Mouse (Mus musculus) limb, embryonic 11.5 days (tissue): ENCODE measurements around the gene Ahnak. TPM values are rescaled to one million over a fixed set of nuclear protein-coding genes. Genes with fewer than 3 reads are reported as not detected.

Experiments
- ATAC-seq: fragments of 200-750 bp; cut with Nextera tagmentation; 2 replicates; pipeline ENCODE4 v1.8.0; 2017; ENCODE audit warnings: low read depth; ENCODE audit not compliant: insufficient number of reproducible peaks, low FRiP score, low TSS enrichment
- DNase-seq: peaks from one replicate; pipeline ENCODE4 v3.0.0-alpha.2; 2015; ENCODE audit warnings: low spot score
- H3K27ac ChIP-seq: fragments of 300-500 bp; sonication (generic); replicated peaks from 2 replicates; pipeline ENCODE4 v1.5.1; 2014; ENCODE audit warnings: low read depth, mild to moderate bottlenecking, low read length
- H3K27me3 ChIP-seq: fragments of 300-500 bp; sonication (generic); 2 replicates; pipeline ENCODE4 v1.6.1; 2014; ENCODE audit warnings: mild to moderate bottlenecking, low read length, mixed read lengths; ENCODE audit not compliant: control insufficient read depth, insufficient read depth
- H3K36me3 ChIP-seq: fragments of 300-500 bp; sonication (generic); 2 replicates; pipeline ENCODE4 v1.6.1; 2014; ENCODE audit warnings: mild to moderate bottlenecking, low read length, moderate library complexity, mixed read lengths; ENCODE audit not compliant: control insufficient read depth, insufficient read depth
- H3K4me1 ChIP-seq: fragments of 300-500 bp; sonication (generic); 2 replicates; pipeline ENCODE4 v1.6.1; 2014; ENCODE audit warnings: low read length, mixed read lengths; ENCODE audit not compliant: control insufficient read depth, insufficient read depth
- H3K4me2 ChIP-seq: fragments of 300-500 bp; sonication (generic); 2 replicates; pipeline ENCODE4 v1.6.1; 2014; ENCODE audit warnings: low read depth, mild to moderate bottlenecking, moderate library complexity; ENCODE audit not compliant: severe bottlenecking
- H3K4me3 ChIP-seq: fragments of 300-500 bp; sonication (generic); 2 replicates; pipeline ENCODE4 v1.5.1; 2014; ENCODE audit warnings: low read depth, low read length
- H3K9ac ChIP-seq: fragments of 300-500 bp; sonication (generic); 2 replicates; pipeline ENCODE4 v1.6.1; 2014; ENCODE audit warnings: mild to moderate bottlenecking, low read length
- H3K9me3 ChIP-seq: fragments of 300-500 bp; sonication (generic); 2 replicates; pipeline ENCODE4 v1.6.1; 2016; ENCODE audit warnings: low read length; ENCODE audit not compliant: control insufficient read depth
- WGBS: fragments of 180-500 bp; shearing (Covaris S2); extraction: QIAGEN DNeasy Blood & Tissue Kit; methylation state at CpG from one replicate; pipeline ENCODE4 v1.1.7; 2014; 5-methylcytosine and 5-hydroxymethylcytosine counted together
- polyA plus RNA-seq: library from polyadenylated mRNA; unstranded; fragments of >200 nt; fragmentation: Nextera tagmentation; extraction: Ambion mirVana; gene quantifications from 2 replicates; pipeline ENCODE4 v1.2.1, GENCODE M21; 2014

The Ahnak gene
- polyA plus RNA-seq, 1 experiment from 2014 or later, result 7.7 TPM

DNA sequence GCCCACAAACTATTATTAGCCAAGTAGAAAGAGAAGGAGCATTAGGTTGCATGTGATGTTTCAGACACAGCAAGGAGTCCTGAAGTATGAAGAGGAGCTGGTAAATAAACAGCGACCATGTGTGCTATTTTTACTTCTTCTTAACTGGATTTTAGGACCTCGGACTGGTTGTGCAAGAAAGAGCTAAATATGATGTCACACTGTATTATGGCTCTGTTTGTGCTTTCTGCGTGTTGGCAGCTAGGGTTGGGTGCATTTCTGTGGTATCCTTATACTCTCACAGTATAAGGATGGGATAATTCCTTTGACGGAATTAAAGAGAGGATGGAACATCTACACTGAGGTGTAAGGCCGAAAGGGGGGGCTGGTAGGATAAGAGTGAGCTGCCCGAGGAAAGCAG is 43.8 kb upstream of the Ahnak start:
- H3K4me3 ChIP-seq, result 0 out of 2 replicates have a peak overlapping the region, but pooled peaks have one; percentile 1
- DNase-seq, result no peak
- 89% methylated on average over 6 of the region's 6 CpGs for WGBS
- peaks cover 16% of the 10 kb centered on the region for H3K4me1 ChIP-seq
- ATAC-seq, result no peak
- H3K36me3 ChIP-seq, result peaks cover 42% of the 10 kb centered on the region
- H3K27ac ChIP-seq, result no peak overlapping the region
- H3K9ac ChIP-seq, result no peak overlapping the region
- H3K9me3 ChIP-seq, result no peaks in the 10 kb centered on the region
- no peaks in the 10 kb centered on the region for H3K27me3 ChIP-seq
- H3K4me2 ChIP-seq, result peak overlapping the region; percentile 20; the same call in 1 of the 2 replicates

DNA sequence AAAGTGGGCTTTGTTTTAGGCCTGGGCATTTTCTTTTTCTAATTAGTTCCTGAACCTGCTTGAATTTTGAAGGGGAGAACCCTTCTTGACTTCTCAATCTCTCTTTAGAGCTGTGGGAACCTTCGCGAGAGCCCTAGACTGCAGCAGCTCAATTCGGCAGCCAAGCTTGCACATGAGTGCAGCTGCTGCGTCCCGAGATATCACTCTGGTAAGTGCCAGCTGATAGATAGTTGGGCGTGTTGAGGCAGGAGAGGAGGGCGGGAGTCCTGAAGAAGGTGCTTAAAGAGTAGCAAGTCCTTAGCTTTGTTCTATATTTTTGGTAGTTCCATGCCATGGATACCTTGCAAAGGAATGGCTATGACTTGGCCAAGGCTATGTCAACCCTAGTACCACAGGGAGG is 42.2 kb upstream of the Ahnak start:
- ATAC-seq (no peak), DNase-seq (no peak)
- Histone ChIP-seq H3K4me3 (no peak overlapping the region), H3K27ac (no peak overlapping the region), H3K9ac (no peak overlapping the region), H3K36me3 (peaks cover 55% of the 10 kb centered on the region), H3K4me2 (no peak overlapping the region), H3K9me3 (no peaks in the 10 kb centered on the region), H3K27me3 (no peaks in the 10 kb centered on the region), H3K4me1 (peaks cover 9% of the 10 kb centered on the region)
- 96% methylated on average over 7 of the region's 7 CpGs for WGBS

DNA sequence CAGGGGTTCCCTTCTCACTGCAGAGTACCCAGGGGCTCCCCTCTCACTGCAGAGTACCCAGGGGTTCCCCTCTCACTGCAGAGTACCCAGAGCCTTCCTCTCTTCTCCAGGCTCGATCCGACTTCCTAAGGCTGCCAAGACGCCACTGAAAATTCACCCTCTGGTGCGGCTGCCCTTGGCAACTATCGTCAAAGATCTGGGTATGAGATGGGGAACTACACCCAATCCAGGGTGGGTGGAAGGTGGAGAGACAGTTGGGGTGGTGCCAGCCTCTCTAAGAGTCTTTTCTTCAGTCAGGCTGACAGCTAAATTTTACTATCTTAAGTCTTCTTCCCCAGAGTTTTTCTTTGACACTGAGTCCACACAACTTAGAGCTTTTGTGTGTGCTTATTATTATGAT is 38.9 kb upstream of the Ahnak start:
- 91% methylated on average over 5 of the region's 5 CpGs for WGBS
- DNase-seq (no peak), ATAC-seq (no peak)
- no peak overlapping the region for H3K4me3 ChIP-seq
- no peak overlapping the region for H3K9ac ChIP-seq
- no peaks in the 10 kb centered on the region for H3K27me3 ChIP-seq
- H3K36me3 ChIP-seq, result peaks cover 50% of the 10 kb centered on the region
- H3K4me2 ChIP-seq, result no peak overlapping the region
- H3K4me1 ChIP-seq, result peaks cover 6% of the 10 kb centered on the region; the same call in 1 of the 2 replicates
- no peak overlapping the region for H3K27ac ChIP-seq
- no peaks in the 10 kb centered on the region for H3K9me3 ChIP-seq

DNA sequence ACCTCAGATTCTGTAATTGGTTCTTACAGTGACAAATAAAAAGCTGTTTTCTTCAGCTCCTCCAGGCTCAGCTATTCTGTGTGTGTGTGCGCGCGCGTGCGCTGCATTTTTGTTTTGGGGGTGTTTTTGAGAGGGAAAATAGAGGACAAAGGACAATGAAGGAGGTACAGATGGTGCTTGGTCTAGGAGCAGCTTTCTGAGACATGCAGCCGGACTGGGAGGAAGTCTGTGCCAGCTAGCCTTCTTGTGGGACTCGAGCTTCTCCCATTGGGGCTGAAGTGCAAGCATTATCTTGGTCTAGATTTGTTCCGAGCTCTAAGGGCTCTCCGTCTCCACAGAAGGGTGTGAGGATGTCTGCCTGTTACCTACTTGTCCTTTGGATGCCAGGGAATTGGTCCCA is 36.8 kb upstream of the Ahnak start:
- H3K9ac ChIP-seq, result 0 out of 2 replicates have a peak overlapping the region, but pooled peaks have one; percentile 14
- 95% methylated on average over 9 of the region's 9 CpGs for WGBS
- DNase-seq (no peak), ATAC-seq (no peak)
- H3K4me3 ChIP-seq, result no peak overlapping the region
- no peak overlapping the region for H3K27ac ChIP-seq
- H3K27me3 ChIP-seq, result no peaks in the 10 kb centered on the region
- H3K36me3 ChIP-seq, result peaks cover 34% of the 10 kb centered on the region
- H3K4me2 ChIP-seq, result no peak overlapping the region
- peaks cover 6% of the 10 kb centered on the region; the same call in 1 of the 2 replicates for H3K4me1 ChIP-seq
- no peaks in the 10 kb centered on the region for H3K9me3 ChIP-seq

DNA sequence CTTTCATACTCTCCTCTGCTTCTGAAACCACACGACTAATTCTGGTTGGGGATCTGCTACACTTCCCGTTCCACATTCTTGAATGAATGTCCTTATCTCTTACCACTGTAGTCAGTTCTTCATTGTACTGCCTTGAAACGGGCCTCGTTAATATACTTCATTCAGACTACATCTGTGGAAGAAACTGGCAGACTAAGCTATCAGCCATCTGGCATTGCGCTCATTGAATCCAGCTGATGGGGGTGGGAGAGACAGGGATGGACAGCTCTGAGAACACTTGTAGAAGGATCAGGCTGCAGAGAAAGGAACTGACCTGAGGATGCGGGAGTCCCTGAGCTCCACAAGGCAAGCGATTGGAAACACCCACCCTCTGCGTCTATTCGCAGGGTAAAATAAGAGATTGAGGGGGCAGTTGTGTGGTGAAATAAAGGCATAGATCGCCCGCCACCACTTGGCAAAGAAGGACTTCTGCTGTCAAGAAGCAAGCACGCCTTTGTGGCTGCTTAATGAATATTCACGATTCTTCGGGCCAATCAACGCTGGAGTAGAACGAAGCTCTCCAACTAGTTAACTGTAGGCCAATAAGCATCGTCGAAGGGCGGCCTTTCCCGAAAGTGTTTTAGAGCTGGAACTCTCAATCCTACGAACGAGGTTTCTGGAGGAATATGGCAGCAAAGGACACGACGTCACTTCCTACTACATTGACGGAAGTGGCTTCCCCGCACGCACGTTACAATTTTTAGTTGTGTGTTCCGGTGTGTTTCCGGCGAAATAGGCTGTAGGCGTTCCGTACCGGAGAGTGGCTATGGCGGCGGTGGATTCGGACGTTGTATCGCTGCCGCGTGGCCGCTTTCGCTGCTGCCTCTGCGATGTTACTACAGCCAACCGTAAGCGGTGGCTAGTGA is 35.7 kb upstream of the Ahnak start, which contains the start of gene Tut1:
TSS of gene Tut1 (plus strand) at position 713 of the 905 bp plus-strand sequence.
- Histone ChIP-seq H3K36me3 (peaks cover 26% of the 10 kb centered on the region), H3K9me3 (no peaks in the 10 kb centered on the region), H3K9ac (peak within 1 kb of the TSS; percentile 71), H3K27me3 (no peaks in the 10 kb centered on the region), H3K4me1 (peaks cover 6% of the 10 kb centered on the region; the same call in 1 of the 2 replicates), H3K27ac (peak within 1 kb of the TSS; percentile 36; the same call in 1 of the 2 replicates), H3K4me2 (peak within 1 kb of the TSS; percentile 82), H3K4me3 (peak within 1 kb of the TSS; percentile 56)
- WGBS, result 4% methylated on average over 46 of the region's 46 CpGs
- DNase-seq (peak; percentile 94), ATAC-seq (peak; percentile 89)

DNA sequence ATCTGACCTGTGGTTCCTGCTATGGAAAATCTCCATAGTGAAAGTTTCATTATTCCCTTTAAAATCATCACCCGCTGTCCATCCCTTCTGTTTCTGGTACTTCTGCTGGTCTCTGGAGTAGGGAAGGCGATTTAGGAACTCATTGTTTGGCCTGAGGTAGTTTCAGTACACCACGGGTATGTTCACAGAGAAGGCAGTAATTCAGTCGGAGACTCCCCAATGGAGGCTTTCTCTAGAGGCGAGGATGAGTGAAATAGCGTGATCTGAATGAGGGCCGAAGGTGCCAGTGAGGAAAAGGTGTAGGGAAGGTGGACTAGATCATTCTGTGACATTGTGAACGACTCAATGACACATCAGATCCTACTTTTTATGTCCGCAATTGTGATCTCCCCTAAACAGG is 34.9 kb upstream of the Ahnak start:
- peak overlapping the region; percentile 71 for H3K9ac ChIP-seq
- H3K36me3 ChIP-seq, result peaks cover 22% of the 10 kb centered on the region
- no peak for DNase-seq
- peak overlapping the region; percentile 56 for H3K4me3 ChIP-seq
- ATAC-seq, result no peak
- no peaks in the 10 kb centered on the region for H3K9me3 ChIP-seq
- peak overlapping the region; percentile 82 for H3K4me2 ChIP-seq
- H3K27me3 ChIP-seq, result no peaks in the 10 kb centered on the region
- 11% methylated on average over 9 of the region's 9 CpGs for WGBS
- H3K27ac ChIP-seq, result peak overlapping the region; percentile 10; the same call in 1 of the 2 replicates
- H3K4me1 ChIP-seq, result peaks cover 6% of the 10 kb centered on the region; the same call in 1 of the 2 replicates

DNA sequence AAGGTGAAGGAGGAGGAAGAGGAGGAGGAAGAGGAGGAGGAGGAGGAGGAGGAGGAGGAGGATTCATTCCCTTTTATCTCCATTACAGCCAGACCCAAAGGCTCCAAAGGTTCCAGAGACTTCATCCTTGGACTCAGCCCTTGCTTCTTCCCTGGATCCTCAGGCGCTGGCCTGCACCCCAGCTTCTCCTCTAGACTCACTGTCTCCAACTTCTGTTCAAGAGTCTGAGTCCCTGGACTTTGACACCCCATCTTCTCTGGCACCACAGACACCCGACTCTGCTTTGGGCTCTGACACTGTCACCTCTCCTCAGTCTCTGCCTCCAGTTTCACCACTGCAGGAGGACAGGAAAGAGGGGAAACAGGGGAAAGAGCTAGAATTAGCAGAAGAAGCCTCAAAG is 26.8 kb upstream of the Ahnak start:
- DNase-seq (no peak), ATAC-seq (no peak)
- H3K9ac ChIP-seq, result no peak overlapping the region
- no peak overlapping the region for H3K27ac ChIP-seq
- H3K4me1 ChIP-seq, result peaks cover 6% of the 10 kb centered on the region; the same call in 1 of the 2 replicates
- WGBS, result 94% methylated on average over 2 of the region's 2 CpGs
- H3K9me3 ChIP-seq, result no peaks in the 10 kb centered on the region
- H3K4me2 ChIP-seq, result no peak overlapping the region
- peaks cover 35% of the 10 kb centered on the region for H3K36me3 ChIP-seq
- H3K4me3 ChIP-seq, result no peak overlapping the region
- H3K27me3 ChIP-seq, result no peaks in the 10 kb centered on the region

DNA sequence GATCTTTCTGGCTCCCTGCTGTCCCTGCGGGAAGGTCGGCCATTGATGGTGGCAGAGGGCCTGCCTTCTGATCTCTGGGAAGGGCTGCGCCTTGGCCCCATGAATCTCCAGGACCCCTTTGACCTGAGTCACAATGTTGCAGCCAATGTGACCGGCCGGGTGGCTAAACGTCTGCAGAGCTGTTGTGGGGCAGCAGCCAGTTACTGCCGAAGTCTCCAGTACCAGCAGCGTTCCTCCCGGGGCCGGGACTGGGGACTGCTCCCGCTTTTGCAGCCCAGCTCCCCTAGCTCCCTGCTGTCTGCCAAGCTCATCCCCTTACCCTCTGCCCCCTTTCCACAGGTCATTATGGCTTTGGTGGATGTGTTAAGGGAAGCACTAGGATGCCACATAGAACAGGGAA is 24.0 kb upstream of the Ahnak start:
- Histone ChIP-seq H3K4me1 (peaks cover 6% of the 10 kb centered on the region; the same call in 1 of the 2 replicates), H3K4me3 (no peak overlapping the region), H3K36me3 (peaks cover 32% of the 10 kb centered on the region), H3K27me3 (no peaks in the 10 kb centered on the region), H3K4me2 (peak overlapping the region; percentile 49; the same call in 1 of the 2 replicates), H3K9me3 (no peaks in the 10 kb centered on the region), H3K9ac (no peak overlapping the region; the same call in 1 of the 2 replicates), H3K27ac (no peak overlapping the region)
- no peak for DNase-seq
- WGBS, result 89% methylated on average over 11 of the region's 11 CpGs
- ATAC-seq, result no peak
